Mouse (Mus musculus) A20 (cell line): ENCODE results near the gene Nme4.

Experiments
- DNase-seq: peaks from one replicate; pipeline ENCODE4 v3.0.0-alpha.2; 2011; ENCODE audit warnings: low read depth, low spot score

The Nme4 gene

GRCm38 (mm10) chr17:26095121-26095740 lies at the start of gene Nme4:
TSS of gene Nme4 (minus strand) at chr17:26095602.
- DNase-seq: peak; percentile 86

GRCm38 (mm10) chr17:26143386-26143785 lies 48.0 kb upstream of the Nme4 start:
- no peak for DNase-seq

- no peak for DNase-seq
Measured at GRCm38 (mm10) chr17:26142796-26143195, 47.4 kb upstream of the Nme4 start.

GRCm38 (mm10) chr17:26138901-26139381 lies 43.5 kb upstream of the Nme4 start:
- peak; percentile 63 for DNase-seq

- DNase-seq: peak; percentile 99
Measured at GRCm38 (mm10) chr17:26138239-26138836, 42.9 kb upstream of the Nme4 start, which contains the start of gene Axin1. TSS of gene Axin1 (plus strand) at chr17:26138688.

GRCm38 (mm10) chr17:26137751-26138130 lies 42.3 kb upstream of the Nme4 start:
- DNase-seq: no peak

- no peak for DNase-seq
Measured at GRCm38 (mm10) chr17:26137106-26137750, 41.8 kb upstream of the Nme4 start.

- no peak for DNase-seq
Measured at GRCm38 (mm10) chr17:26131856-26132853, 36.8 kb upstream of the Nme4 start.

GRCm38 (mm10) chr17:26131062-26131732 lies 35.8 kb upstream of the Nme4 start:
- DNase-seq: no peak

GRCm38 (mm10) chr17:26125226-26125625 lies 29.8 kb upstream of the Nme4 start:
- no peak for DNase-seq

- DNase-seq: no peak
Measured at GRCm38 (mm10) chr17:26124560-26124959, 29.2 kb upstream of the Nme4 start.

GRCm38 (mm10) chr17:26123267-26123684 lies 27.9 kb upstream of the Nme4 start, which contains the start of gene Mrpl28:
TSS of gene Mrpl28 (plus strand) at chr17:26123500.
- peak; percentile 98 for DNase-seq

- DNase-seq: peak; percentile 18
Measured at GRCm38 (mm10) chr17:26122431-26123140, 27.2 kb upstream of the Nme4 start.

GRCm38 (mm10) chr17:26119766-26120710 lies 24.6 kb upstream of the Nme4 start:
- peak; percentile 89 for DNase-seq

GRCm38 (mm10) chr17:26116503-26117258 lies 21.3 kb upstream of the Nme4 start:
- DNase-seq: no peak

- DNase-seq: no peak
Measured at GRCm38 (mm10) chr17:26115956-26116487, 20.6 kb upstream of the Nme4 start.

- no peak for DNase-seq
Measured at GRCm38 (mm10) chr17:26115205-26115898, 19.9 kb upstream of the Nme4 start.
